Mouse (Mus musculus): ENCODE measurements around the gene Cmip. TPM values are rescaled to one million over a fixed set of nuclear protein-coding genes. Genes with fewer than 3 reads are reported as not detected.

The Cmip gene
- total and polyA plus RNA-seq, 2 experiments from 2014 or later = 212 to 266 TPM

DNA sequence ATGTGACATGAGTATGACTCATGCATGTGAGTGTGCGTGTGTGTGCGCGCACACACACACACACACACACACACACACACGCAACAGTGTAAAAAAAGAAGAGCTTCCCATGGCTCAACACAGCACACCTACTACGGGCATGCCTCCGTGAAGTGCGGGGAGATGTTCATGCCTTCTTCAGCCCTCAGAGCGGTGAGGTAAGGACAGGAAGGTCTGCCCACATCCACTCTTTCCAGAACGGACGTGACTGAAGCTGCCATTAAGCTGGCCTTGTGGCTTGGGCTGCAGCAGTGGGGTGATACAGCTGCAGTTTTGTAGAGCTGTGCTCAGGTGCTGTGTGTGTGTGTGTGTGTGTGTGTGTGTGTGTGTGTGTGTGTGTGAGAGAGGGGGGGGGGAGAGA lies 63.8 kb downstream of the Cmip start:
- ATAC-seq (ENCODE audit: low FRiP score) (peak; percentile 15; the same call in 1 of the 2 replicates), DNase-seq (ENCODE audit: low spot score) (no peak)
- peak overlapping the region; percentile 90 for H3K27ac ChIP-seq (ENCODE audit: low read depth, low read length)
- no peaks in the 10 kb centered on the region for H3K27me3 ChIP-seq (ENCODE audit: insufficient read depth, low read length)
- TF ChIP-seq CTCF (IDR thresholded peaks at IDR 0.05) = no peak
- WGBS = 94% methylated on average over 10 of the region's 10 CpGs
- 0 out of 2 replicates have a peak, but pooled peaks cover 5% of the 10 kb centered on the region for H3K36me3 ChIP-seq (ENCODE audit: insufficient read depth, low read length)
- H3K4me1 ChIP-seq (ENCODE audit: insufficient read depth, low read length) = peaks cover 25% of the 10 kb centered on the region
- H3K4me3 ChIP-seq (ENCODE audit: low read depth, low read length) = no peak overlapping the region
- no peak overlapping the region for H3K4me2 ChIP-seq (ENCODE audit: low read depth, low read length, poor library complexity, severe bottlenecking)
- no peak overlapping the region for H3K9ac ChIP-seq (replicated peaks; ENCODE audit: low read length, poor library complexity, severe bottlenecking)
- no peaks in the 10 kb centered on the region for H3K9me3 ChIP-seq (ENCODE audit: low read length)

DNA sequence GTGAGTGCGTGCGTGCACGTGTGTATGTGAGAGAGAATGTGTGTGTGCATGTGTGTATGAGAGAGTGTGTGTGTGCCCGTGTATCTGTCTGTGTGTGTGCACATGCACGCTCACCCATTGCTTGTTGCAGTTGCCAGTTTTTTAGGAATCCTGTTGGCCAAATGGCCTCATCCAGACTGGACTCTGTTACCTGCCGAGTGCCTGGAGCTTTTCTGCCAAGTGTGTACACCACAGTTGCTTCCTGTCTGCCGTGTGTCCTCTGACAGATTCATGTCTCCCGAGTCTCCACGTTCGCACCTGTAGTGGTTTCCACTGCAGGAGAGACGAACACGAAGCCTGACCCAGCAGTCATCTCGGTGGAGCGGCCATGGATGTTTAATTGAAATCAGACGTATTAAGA lies 64.4 kb downstream of the Cmip start:
- no peak overlapping the region for H3K4me2 ChIP-seq (ENCODE audit: low read depth, low read length, poor library complexity, severe bottlenecking)
- no peak for TF ChIP-seq CTCF (IDR thresholded peaks at IDR 0.05)
- H3K36me3 ChIP-seq (ENCODE audit: insufficient read depth, low read length) = 0 out of 2 replicates have a peak, but pooled peaks cover 5% of the 10 kb centered on the region
- H3K4me1 ChIP-seq (ENCODE audit: insufficient read depth, low read length) = peaks cover 25% of the 10 kb centered on the region
- 0 out of 2 replicates have a peak overlapping the region, but pooled peaks have one; percentile 19 for H3K9ac ChIP-seq (replicated peaks; ENCODE audit: low read length, poor library complexity, severe bottlenecking)
- H3K27me3 ChIP-seq (ENCODE audit: insufficient read depth, low read length) = no peaks in the 10 kb centered on the region
- peak overlapping the region; percentile 90 for H3K27ac ChIP-seq (ENCODE audit: low read depth, low read length)
- WGBS = 67% methylated on average over 15 of the region's 15 CpGs
- no peak overlapping the region for H3K4me3 ChIP-seq (ENCODE audit: low read depth, low read length)
- ATAC-seq (ENCODE audit: low FRiP score) (no peak), DNase-seq (ENCODE audit: low spot score) (no peak)
- no peaks in the 10 kb centered on the region for H3K9me3 ChIP-seq (ENCODE audit: low read length)

DNA sequence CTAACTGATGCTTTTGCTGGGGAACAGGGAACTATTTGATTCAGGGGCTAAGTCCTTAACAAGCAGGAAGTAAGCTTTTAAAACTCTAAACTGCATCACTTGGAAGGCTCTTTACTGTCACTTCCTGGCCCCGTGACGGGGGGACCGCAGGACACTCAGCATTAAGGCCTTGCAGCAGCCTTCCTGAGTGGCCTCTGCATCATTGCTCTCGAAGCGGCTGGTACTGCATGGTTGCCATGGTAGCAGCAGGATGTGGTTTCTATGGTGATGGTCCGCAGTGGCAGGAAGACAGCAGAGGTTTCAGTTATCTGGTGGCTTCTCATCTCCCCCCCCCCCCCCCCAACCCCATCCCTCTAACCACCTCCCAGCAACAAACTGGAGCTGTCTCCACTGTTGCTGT lies 65.2 kb downstream of the Cmip start:
- ATAC-seq (ENCODE audit: low FRiP score) (peak; percentile 85), DNase-seq (ENCODE audit: low spot score) (peak; percentile 90)
- Histone ChIP-seq H3K36me3 (ENCODE audit: insufficient read depth, low read length) (0 out of 2 replicates have a peak, but pooled peaks cover 5% of the 10 kb centered on the region), H3K4me3 (ENCODE audit: low read depth, low read length) (0 out of 2 replicates have a peak overlapping the region, but pooled peaks have one; percentile 2), H3K9ac (replicated peaks; ENCODE audit: low read length, poor library complexity, severe bottlenecking) (0 out of 2 replicates have a peak overlapping the region, but pooled peaks have one; percentile 39), H3K9me3 (ENCODE audit: low read length) (no peaks in the 10 kb centered on the region), H3K27ac (ENCODE audit: low read depth, low read length) (peak overlapping the region; percentile 90), H3K27me3 (ENCODE audit: insufficient read depth, low read length) (no peaks in the 10 kb centered on the region), H3K4me2 (ENCODE audit: low read depth, low read length, poor library complexity, severe bottlenecking) (peak overlapping the region; percentile 34), H3K4me1 (ENCODE audit: insufficient read depth, low read length) (peaks cover 25% of the 10 kb centered on the region)
- TF ChIP-seq CTCF (IDR thresholded peaks at IDR 0.05) = no peak
- 7% methylated on average over 6 of the region's 6 CpGs for WGBS

DNA sequence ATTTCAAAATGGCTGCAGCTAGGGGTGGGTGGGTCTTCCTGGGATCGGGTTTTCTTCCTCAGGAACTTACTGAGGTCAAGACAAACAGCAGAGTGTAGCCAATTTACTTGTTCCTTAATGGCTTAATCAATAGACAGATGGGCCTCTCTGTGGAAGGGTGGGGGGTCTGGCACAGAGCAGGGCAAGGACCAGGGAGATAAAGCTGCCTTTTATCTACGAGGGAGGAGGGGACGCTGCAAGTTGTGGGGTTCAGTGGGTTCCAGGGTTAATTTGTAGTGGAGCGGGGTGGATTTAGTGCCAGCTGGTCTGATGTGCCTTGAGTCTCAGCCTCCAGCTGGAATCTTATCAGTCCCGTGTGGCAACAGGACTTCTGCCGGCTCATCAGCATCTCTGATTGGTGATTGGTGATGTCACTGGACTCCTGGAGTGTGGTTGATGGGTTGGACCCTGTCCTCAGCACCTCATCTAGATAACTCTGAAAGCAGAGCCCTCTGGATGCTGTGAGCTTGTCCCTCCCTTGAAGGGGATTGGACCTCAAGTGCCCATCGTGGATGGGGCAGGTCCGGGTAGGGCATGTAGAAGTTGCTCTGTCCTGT lies 65.9 kb downstream of the Cmip start:
- 39% methylated on average over 8 of the region's 8 CpGs for WGBS
- Histone ChIP-seq H3K36me3 (ENCODE audit: insufficient read depth, low read length) (0 out of 2 replicates have a peak, but pooled peaks cover 5% of the 10 kb centered on the region), H3K4me1 (ENCODE audit: insufficient read depth, low read length) (peaks cover 30% of the 10 kb centered on the region), H3K4me3 (ENCODE audit: low read depth, low read length) (no peak overlapping the region), H3K27ac (ENCODE audit: low read depth, low read length) (peak overlapping the region; percentile 90), H3K9me3 (ENCODE audit: low read length) (no peaks in the 10 kb centered on the region), H3K27me3 (ENCODE audit: insufficient read depth, low read length) (no peaks in the 10 kb centered on the region), H3K4me2 (ENCODE audit: low read depth, low read length, poor library complexity, severe bottlenecking) (peak overlapping the region; percentile 34; the same call in 1 of the 2 replicates), H3K9ac (replicated peaks; ENCODE audit: low read length, poor library complexity, severe bottlenecking) (0 out of 2 replicates have a peak overlapping the region, but pooled peaks have one; percentile 39)
- no peak for TF ChIP-seq CTCF (IDR thresholded peaks at IDR 0.05)
- ATAC-seq (ENCODE audit: low FRiP score) (0 out of 2 replicates have a peak, but pooled peaks have one; percentile 41), DNase-seq (ENCODE audit: low spot score) (peak; percentile 50)

DNA sequence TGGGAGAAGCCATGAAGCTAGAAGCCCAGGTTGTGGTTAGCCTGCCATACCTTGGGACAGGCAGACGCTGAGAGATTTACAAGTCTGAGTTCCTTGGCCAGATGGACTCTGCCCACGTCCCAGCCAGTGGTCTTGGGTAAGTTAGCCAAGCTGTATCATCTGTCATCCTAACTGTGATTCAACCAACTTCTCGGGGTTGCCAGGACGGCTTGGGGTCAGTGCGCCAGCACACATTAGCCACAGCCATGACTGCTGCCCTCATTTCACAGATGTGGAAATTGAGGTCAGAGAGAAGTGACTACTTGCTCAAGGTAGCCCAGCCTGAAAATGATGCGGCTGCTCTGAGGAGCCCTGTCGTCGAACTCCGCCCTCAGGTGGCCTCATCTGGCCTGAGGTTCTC lies 68.0 kb downstream of the Cmip start:
- ATAC-seq (ENCODE audit: low FRiP score) (no peak), DNase-seq (ENCODE audit: low spot score) (no peak)
- Histone ChIP-seq H3K27ac (ENCODE audit: low read depth, low read length) (no peak overlapping the region), H3K4me1 (ENCODE audit: insufficient read depth, low read length) (peaks cover 24% of the 10 kb centered on the region), H3K9ac (replicated peaks; ENCODE audit: low read length, poor library complexity, severe bottlenecking) (no peak overlapping the region), H3K36me3 (ENCODE audit: insufficient read depth, low read length) (0 out of 2 replicates have a peak, but pooled peaks cover 5% of the 10 kb centered on the region), H3K27me3 (ENCODE audit: insufficient read depth, low read length) (no peaks in the 10 kb centered on the region), H3K9me3 (ENCODE audit: low read length) (no peaks in the 10 kb centered on the region), H3K4me2 (ENCODE audit: low read depth, low read length, poor library complexity, severe bottlenecking) (no peak overlapping the region), H3K4me3 (ENCODE audit: low read depth, low read length) (no peak overlapping the region)
- 96% methylated on average over 9 of the region's 9 CpGs for WGBS
- TF ChIP-seq CTCF (IDR thresholded peaks at IDR 0.05) = no peak

DNA sequence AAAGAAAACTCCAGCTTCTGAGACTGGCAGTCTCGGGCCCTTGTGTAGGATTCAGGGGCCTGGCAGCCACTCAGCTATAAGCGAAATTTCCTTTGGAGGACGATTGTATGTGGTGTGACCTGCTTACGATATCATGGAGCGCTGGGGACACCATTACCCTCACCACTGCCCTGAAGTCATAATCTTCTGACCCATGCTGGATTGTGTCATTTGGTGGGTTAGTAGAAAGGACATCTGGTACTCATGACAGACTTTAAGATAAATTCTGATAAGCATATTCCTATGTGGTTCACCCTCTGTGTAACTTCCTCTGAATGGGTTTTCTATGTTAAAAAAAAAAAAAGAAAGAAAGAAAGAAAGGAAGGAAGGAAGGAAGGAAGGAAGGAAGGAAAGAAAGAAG lies 69.9 kb downstream of the Cmip start:
- H3K36me3 ChIP-seq (ENCODE audit: insufficient read depth, low read length) = 0 out of 2 replicates have a peak, but pooled peaks cover 5% of the 10 kb centered on the region
- no peak overlapping the region for H3K9ac ChIP-seq (replicated peaks; ENCODE audit: low read length, poor library complexity, severe bottlenecking)
- no peaks in the 10 kb centered on the region for H3K9me3 ChIP-seq (ENCODE audit: low read length)
- H3K27ac ChIP-seq (ENCODE audit: low read depth, low read length) = no peak overlapping the region
- H3K4me1 ChIP-seq (ENCODE audit: insufficient read depth, low read length) = peaks cover 21% of the 10 kb centered on the region
- DNase-seq (ENCODE audit: low spot score) (no peak), ATAC-seq (ENCODE audit: low FRiP score) (no peak)
- no peak overlapping the region for H3K4me2 ChIP-seq (ENCODE audit: low read depth, low read length, poor library complexity, severe bottlenecking)
- no peak overlapping the region for H3K4me3 ChIP-seq (ENCODE audit: low read depth, low read length)
- H3K27me3 ChIP-seq (ENCODE audit: insufficient read depth, low read length) = no peaks in the 10 kb centered on the region
- no peak for TF ChIP-seq CTCF (IDR thresholded peaks at IDR 0.05)
- 90% methylated on average over 5 of the region's 5 CpGs for WGBS
